Mouse (Mus musculus) thymus, adult 2 months (tissue): ENCODE measurements around the gene Lmo2.

Experiments used
- CTCF ChIP-seq: fragments of 200-500 bp; IDR thresholded peaks from 2 replicates; pipeline ENCODE4 v1.5.1; 2012; ENCODE audit warnings: mild to moderate bottlenecking, control low read depth, low read length, moderate library complexity, borderline replicate concordance; ENCODE audit not compliant: control insufficient read depth, poor library complexity, insufficient read depth; ENCODE audit errors: extremely low read depth
- POLR2A ChIP-seq: fragments of 200-500 bp; IDR thresholded peaks from 2 replicates; pipeline ENCODE4 v1.6.1; 2012; ENCODE audit warnings: mild to moderate bottlenecking, low read length, control low read depth, moderate library complexity; ENCODE audit not compliant: control insufficient read depth, poor library complexity, insufficient read depth; ENCODE audit errors: extremely low read depth

DNA sequence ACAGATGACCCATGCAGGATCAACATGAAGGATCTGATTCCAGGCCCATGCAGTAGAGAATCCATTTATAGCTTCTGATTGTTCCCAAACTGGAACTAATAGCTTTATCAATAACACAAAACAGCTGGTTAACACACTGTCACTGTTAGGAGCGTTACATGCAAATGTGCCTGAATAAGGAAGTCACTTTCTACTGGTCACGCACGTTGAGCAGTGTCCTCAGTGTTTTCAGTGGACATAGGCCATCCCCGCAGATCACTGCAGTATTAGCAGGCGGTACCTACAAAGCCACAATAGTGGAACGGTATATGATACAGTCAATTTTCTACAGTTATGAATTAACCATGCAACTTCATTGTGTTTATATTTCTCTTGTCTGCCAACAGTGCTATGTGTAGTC is 38.3 kb upstream of the Lmo2 start:
- TF ChIP-seq CTCF (no peak), POLR2A (no peak)
